Mouse (Mus musculus) thymus, adult 2 months (tissue): ENCODE results near the gene Hoxc9.

Source experiments
- CTCF ChIP-seq: fragments of 200-500 bp; IDR thresholded peaks from 2 replicates; pipeline ENCODE4 v1.5.1; 2012; ENCODE audit warnings: mild to moderate bottlenecking, control low read depth, low read length, moderate library complexity, borderline replicate concordance; ENCODE audit not compliant: control insufficient read depth, poor library complexity, insufficient read depth; ENCODE audit errors: extremely low read depth
- POLR2A ChIP-seq: fragments of 200-500 bp; IDR thresholded peaks from 2 replicates; pipeline ENCODE4 v1.6.1; 2012; ENCODE audit warnings: mild to moderate bottlenecking, low read length, control low read depth, moderate library complexity; ENCODE audit not compliant: control insufficient read depth, poor library complexity, insufficient read depth; ENCODE audit errors: extremely low read depth

GRCm38 (mm10) chr15:102963259-102963658 lies 13.0 kb upstream of the Hoxc9 start:
- TF ChIP-seq POLR2A (no peak), CTCF (no peak)
